Mouse (Mus musculus) bone marrow, adult 2 months (tissue): ENCODE measurements around the gene Ehd1.

ENCODE experiments used
- CTCF ChIP-seq: fragments of 200-500 bp; IDR thresholded peaks from 2 replicates; pipeline ENCODE4 v1.5.1; 2011; ENCODE audit warnings: low read length, control low read depth; ENCODE audit not compliant: control insufficient read depth, insufficient read depth
- POLR2A ChIP-seq: fragments of 200-500 bp; IDR thresholded peaks from 2 replicates; pipeline ENCODE4 v1.6.1; 2011; ENCODE audit warnings: low read depth, mild to moderate bottlenecking, control low read depth, low read length, borderline replicate concordance; ENCODE audit not compliant: control insufficient read depth

- TF ChIP-seq POLR2A = no peak
- TF ChIP-seq CTCF = no peak
Observed at GRCm38 (mm10) chr19:6313796-6314195, 37.3 kb downstream of the Ehd1 start.
